Mouse (Mus musculus) limb, embryonic 10.5 days (tissue): ENCODE measurements at regions not wholly inside any gene's neighbourhood (a gene's known extent, or its start where the extent isn't known, plus 50 kb on each side); places are given as distances from the start of the nearest gene placed in this dataset.

ENCODE experiments used
- DNase-seq: peaks from one replicate; pipeline ENCODE4 v3.0.0-alpha.2; 2017; ENCODE audit warnings: low spot score
- H3K27ac ChIP-seq: fragments of 300-500 bp; sonication (generic); 2 replicates; pipeline ENCODE4 v1.5.1; 2016; ENCODE audit warnings: mild to moderate bottlenecking
- H3K27me3 ChIP-seq: fragments of 300-500 bp; sonication (generic); 2 replicates; pipeline ENCODE4 v1.6.1; 2016; ENCODE audit warnings: low read depth, mild to moderate bottlenecking; ENCODE audit not compliant: poor library complexity, severe bottlenecking
- H3K36me3 ChIP-seq: fragments of 300-500 bp; sonication (generic); 2 replicates; pipeline ENCODE4 v1.6.1; 2016; ENCODE audit warnings: mild to moderate bottlenecking, moderate library complexity
- H3K4me1 ChIP-seq: fragments of 300-500 bp; sonication (generic); 2 replicates; pipeline ENCODE4 v1.6.1; 2016
- H3K4me3 ChIP-seq: fragments of 300-500 bp; sonication (generic); 2 replicates; pipeline ENCODE4 v1.5.1; 2016; ENCODE audit warnings: mild to moderate bottlenecking, moderate library complexity
- H3K9me3 ChIP-seq: fragments of 300-500 bp; sonication (generic); replicated peaks from 2 replicates; pipeline ENCODE4 v1.6.1; 2016; ENCODE audit warnings: mild to moderate bottlenecking
- WGBS: fragments of 180-500 bp; shearing (Covaris S2); methylation state at CpG from one replicate; pipeline ENCODE4 v1.1.7; 2016; 5-methylcytosine and 5-hydroxymethylcytosine counted together

DNA sequence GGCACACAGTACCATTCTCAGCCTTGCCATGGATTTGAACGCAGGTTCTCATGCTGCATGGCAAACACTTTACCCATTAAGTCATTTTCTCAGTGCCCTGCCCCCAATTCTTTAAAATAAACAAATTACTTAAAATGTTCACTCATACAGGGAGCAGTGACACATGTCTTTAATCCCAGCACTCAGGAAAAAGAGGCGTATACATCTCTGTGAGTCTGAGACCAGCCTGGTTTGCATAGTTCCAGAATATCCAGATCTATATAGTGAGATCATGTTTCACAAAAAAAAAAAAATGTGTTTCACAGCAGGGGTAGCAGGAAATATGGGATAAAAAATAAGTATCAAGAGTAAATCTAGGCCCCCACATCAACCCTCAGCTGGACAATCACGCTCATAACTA lies 191.5 kb downstream of the Rps12 start:
- Histone ChIP-seq H3K36me3 (no peaks in the 10 kb centered on the region), H3K4me1 (peaks cover 5% of the 10 kb centered on the region; the same call in 1 of the 2 replicates), H3K4me3 (no peak overlapping the region), H3K27ac (no peak overlapping the region), H3K9me3 (no peaks in the 10 kb centered on the region), H3K27me3 (no peaks in the 10 kb centered on the region)
- WGBS, result 82% methylated on average over 3 of the region's 3 CpGs
- DNase-seq, result no peak

DNA sequence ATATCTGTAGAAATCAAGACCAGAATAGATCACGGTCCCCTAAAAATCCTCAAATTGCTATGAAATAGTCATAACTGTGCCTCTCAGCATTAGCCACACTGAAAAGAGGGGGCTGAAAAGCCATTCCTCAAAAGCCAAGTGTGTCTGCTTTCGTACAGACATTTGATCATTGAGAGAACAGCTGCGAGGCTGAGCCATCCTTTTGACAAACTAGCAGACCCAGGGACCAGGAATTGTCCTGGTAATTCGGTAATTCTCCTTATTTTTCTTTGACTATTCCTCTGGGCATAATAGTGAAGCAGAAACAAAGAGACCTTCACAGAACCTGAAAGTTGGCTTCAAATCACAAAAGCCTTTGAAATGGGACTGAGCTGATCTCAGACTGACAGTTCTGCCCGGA lies 206.8 kb downstream of the Rps12 start:
- no peaks in the 10 kb centered on the region for H3K9me3 ChIP-seq
- no peak overlapping the region for H3K4me3 ChIP-seq
- no peaks in the 10 kb centered on the region for H3K36me3 ChIP-seq
- H3K27ac ChIP-seq, result no peak overlapping the region
- no peaks in the 10 kb centered on the region for H3K4me1 ChIP-seq
- DNase-seq, result no peak
- no peaks in the 10 kb centered on the region for H3K27me3 ChIP-seq
- 88% methylated on average over 5 of the region's 5 CpGs for WGBS

- 91% methylated on average over 4 of the region's 4 CpGs for WGBS
Measured at GRCm38 (mm10) chr10:23571013-23571412, 216.1 kb downstream of the Rps12 start.

GRCm38 (mm10) chr10:23569386-23569785 lies 217.7 kb downstream of the Rps12 start:
- Histone ChIP-seq H3K27me3 (no peaks in the 10 kb centered on the region), H3K36me3 (no peaks in the 10 kb centered on the region), H3K4me3 (no peak overlapping the region), H3K4me1 (no peaks in the 10 kb centered on the region), H3K27ac (no peak overlapping the region), H3K9me3 (no peaks in the 10 kb centered on the region)
- DNase-seq, result no peak

More at GRCm38 (mm10) chr10:23571013-23571412, 216.1 kb downstream of the Rps12 start:
- no peaks in the 10 kb centered on the region for H3K27me3 ChIP-seq
- H3K4me1 ChIP-seq, result no peaks in the 10 kb centered on the region
- H3K36me3 ChIP-seq, result no peaks in the 10 kb centered on the region
- DNase-seq, result no peak
- no peak overlapping the region for H3K4me3 ChIP-seq
- no peak overlapping the region for H3K27ac ChIP-seq
- no peaks in the 10 kb centered on the region for H3K9me3 ChIP-seq

DNA sequence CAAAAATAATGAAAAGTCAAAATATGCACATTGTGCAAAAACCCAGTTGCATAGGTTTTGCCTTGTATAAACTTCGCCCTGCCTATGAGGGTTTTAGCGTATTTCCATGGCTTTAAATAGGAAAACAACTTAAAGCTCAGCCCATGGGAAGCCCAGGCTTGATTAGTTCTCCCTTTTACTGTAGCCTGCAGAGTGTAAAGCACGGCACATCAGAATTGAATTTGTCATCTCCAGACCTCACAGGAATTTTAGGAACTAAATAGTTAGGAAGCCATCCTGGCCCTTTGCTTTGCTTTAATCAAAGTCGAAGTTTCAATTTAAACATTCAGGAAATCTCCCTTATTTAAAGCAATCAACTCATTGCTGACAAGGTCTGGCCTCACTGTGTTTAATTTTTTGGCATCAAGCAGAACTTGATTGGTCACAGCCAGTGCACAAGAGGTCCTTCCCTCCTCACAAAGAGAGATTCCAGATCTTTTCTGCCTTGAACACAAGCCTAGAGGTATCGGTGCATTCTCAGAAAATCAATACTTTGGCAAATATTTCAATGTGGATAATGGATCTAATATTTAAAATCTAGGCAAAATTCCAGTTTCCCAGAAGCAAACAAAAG lies 211.8 kb upstream of the Eya4 start:
- Histone ChIP-seq H3K27me3 (no peaks in the 10 kb centered on the region), H3K4me3 (no peak overlapping the region), H3K36me3 (no peaks in the 10 kb centered on the region), H3K27ac (no peak overlapping the region), H3K4me1 (no peaks in the 10 kb centered on the region), H3K9me3 (no peaks in the 10 kb centered on the region)
- WGBS, result 75% methylated on average over 5 of the region's 5 CpGs
- DNase-seq, result no peak

DNA sequence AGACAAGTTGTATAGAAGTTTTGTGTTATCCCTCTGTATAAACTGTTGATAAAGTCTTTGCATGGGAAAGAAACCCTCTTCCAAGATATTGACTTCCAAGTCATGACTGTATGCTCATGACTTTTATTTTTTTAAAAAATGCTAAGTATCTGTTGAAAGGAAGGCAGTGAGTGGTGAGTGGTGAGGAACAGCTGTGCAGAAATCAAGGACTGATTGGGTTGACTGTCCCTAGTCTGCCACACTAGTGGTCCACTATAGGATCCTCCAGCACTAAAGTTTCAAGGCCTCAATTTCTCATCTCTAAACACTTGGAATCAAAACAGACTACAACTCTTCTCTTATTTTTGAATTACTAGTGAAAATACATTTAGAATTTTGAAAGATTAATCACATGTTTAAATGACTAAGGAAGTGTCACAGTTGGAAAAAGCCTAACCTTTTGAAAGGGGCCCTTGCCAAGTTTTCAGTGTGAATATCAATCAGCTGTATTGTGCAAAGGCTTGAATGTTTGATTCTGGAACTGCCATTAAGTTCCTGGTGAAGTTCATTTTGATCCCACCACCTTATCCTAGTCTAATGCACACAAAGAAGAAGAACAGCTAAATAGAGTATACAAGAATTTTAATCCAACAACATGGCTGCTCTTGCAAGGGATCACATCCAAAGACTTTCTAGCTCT lies 209.5 kb upstream of the Eya4 start:
- no peak for DNase-seq

GRCm38 (mm10) chr10:23557828-23558227 lies 207.2 kb upstream of the Eya4 start:
- H3K27me3 ChIP-seq, result no peaks in the 10 kb centered on the region
- DNase-seq, result no peak
- no peak overlapping the region for H3K27ac ChIP-seq
- H3K4me3 ChIP-seq, result no peak overlapping the region
- 90% methylated on average over 3 of the region's 3 CpGs for WGBS
- no peaks in the 10 kb centered on the region for H3K36me3 ChIP-seq
- no peaks in the 10 kb centered on the region for H3K4me1 ChIP-seq
- H3K9me3 ChIP-seq, result no peaks in the 10 kb centered on the region

More for the DNA sequence above, 209.5 kb upstream of the Eya4 start:
- H3K36me3 ChIP-seq, result no peaks in the 10 kb centered on the region
- no peaks in the 10 kb centered on the region for H3K4me1 ChIP-seq
- H3K27ac ChIP-seq, result no peak overlapping the region
- no peaks in the 10 kb centered on the region for H3K27me3 ChIP-seq
- no peak overlapping the region for H3K4me3 ChIP-seq
- H3K9me3 ChIP-seq, result no peaks in the 10 kb centered on the region

DNA sequence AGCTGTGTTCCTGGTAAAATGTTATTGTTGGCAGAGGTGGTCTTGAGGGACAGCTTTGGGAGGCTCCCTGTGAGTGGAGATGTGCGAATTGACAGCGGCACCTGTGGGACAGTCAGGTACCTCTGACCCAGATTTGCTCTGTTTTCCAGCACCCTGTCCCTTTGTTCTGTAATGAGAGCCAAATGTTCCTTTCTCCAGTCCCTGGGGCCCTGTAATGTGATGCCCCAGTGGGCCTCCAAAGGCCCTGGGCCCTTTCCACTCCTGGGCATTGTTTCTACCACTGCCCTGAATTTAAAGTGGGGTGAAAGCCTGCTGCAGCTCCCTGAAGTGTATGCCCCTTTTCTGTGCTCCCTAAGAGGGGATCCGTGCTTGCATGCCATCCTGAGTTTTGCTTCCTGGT lies 198.6 kb upstream of the Eya4 start:
- Histone ChIP-seq H3K27me3 (no peaks in the 10 kb centered on the region), H3K4me3 (no peak overlapping the region), H3K4me1 (peaks cover 25% of the 10 kb centered on the region), H3K36me3 (no peaks in the 10 kb centered on the region), H3K9me3 (no peaks in the 10 kb centered on the region), H3K27ac (peak overlapping the region; percentile 82)
- peak; percentile 40 for DNase-seq
- WGBS, result 10% methylated on average over 3 of the region's 3 CpGs

- H3K27ac ChIP-seq, result peak overlapping the region; percentile 82
- WGBS, result 80% methylated on average over 6 of the region's 6 CpGs
Measured at GRCm38 (mm10) chr10:23548322-23548721, 197.7 kb upstream of the Eya4 start.

DNA sequence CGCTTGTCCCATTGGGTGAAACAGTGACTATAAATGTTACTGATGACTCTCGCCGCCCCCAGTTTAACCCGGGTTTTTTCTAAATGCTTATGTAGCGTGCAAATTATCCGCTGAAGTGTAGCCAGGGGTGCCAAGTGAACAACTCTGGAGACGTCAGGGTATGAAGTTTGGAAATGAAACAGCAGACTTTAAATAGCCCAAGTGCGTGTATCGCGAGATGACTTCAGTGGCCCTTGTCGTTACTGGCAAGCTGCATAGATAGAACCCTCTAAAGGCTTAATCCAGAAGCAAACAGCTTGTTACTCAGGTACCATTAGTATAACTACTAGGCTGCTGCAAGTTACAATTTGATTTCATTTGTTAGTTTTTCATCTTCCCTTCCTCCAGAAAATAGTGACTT lies 192.1 kb upstream of the Eya4 start:
- H3K36me3 ChIP-seq, result no peaks in the 10 kb centered on the region
- DNase-seq, result no peak
- H3K4me1 ChIP-seq, result peaks cover 8% of the 10 kb centered on the region
- H3K9me3 ChIP-seq, result no peaks in the 10 kb centered on the region
- H3K27me3 ChIP-seq, result no peaks in the 10 kb centered on the region
- H3K4me3 ChIP-seq, result no peak overlapping the region
- WGBS, result 86% methylated on average over 11 of the region's 11 CpGs
- no peak overlapping the region for H3K27ac ChIP-seq

More at GRCm38 (mm10) chr10:23548322-23548721, 197.7 kb upstream of the Eya4 start:
- no peak overlapping the region for H3K4me3 ChIP-seq
- no peaks in the 10 kb centered on the region for H3K36me3 ChIP-seq
- H3K9me3 ChIP-seq, result no peaks in the 10 kb centered on the region
- DNase-seq, result peak; percentile 33
- peaks cover 25% of the 10 kb centered on the region for H3K4me1 ChIP-seq
- no peaks in the 10 kb centered on the region for H3K27me3 ChIP-seq

DNA sequence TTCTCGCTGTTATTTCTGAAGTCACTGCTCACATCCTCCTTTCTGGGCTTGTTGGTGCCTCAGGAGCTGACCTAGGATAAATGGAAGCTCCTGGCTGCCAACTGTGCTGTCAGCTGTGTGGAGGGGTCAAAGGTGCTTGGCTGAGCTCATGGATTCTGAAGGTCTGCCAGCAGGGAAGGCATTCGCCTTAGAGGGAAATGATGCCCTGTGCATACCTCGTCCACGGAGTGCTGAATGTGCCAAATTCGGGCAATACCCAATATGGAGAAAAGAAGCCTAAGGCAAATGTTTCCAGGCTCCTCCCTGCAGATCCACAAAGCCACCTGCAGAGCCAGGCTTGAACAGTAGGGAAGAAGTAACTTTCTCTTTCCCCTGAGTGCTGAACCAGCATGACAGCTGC lies 191.3 kb upstream of the Eya4 start:
- DNase-seq, result no peak
- no peaks in the 10 kb centered on the region for H3K9me3 ChIP-seq
- H3K27me3 ChIP-seq, result no peaks in the 10 kb centered on the region
- no peak overlapping the region for H3K4me3 ChIP-seq
- H3K4me1 ChIP-seq, result 0 out of 2 replicates have a peak, but pooled peaks cover 6% of the 10 kb centered on the region
- H3K27ac ChIP-seq, result no peak overlapping the region
- H3K36me3 ChIP-seq, result no peaks in the 10 kb centered on the region
- WGBS, result 53% methylated on average over 5 of the region's 5 CpGs

DNA sequence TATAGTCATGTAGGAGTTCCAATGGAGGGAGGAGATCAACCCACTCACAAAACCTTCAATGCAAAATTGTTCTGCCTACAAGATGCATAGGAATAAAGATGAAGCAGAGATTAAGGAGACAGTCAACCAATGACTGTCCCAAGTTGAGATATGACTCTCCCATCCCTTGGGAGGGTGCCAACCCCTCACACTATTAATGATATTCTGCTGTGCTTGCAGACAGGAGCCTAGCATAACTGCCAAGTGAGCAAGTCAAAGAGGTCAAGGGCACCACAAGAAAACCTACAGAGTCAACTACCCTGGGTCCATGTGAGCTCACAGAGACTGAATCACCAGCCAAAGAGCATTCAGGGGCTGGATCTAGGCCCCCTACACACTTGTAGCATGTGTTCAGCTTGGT lies 184.1 kb upstream of the Eya4 start:
- Histone ChIP-seq H3K27me3 (no peaks in the 10 kb centered on the region), H3K36me3 (no peaks in the 10 kb centered on the region), H3K4me1 (peaks cover 3% of the 10 kb centered on the region; the same call in 1 of the 2 replicates), H3K27ac (no peak overlapping the region), H3K4me3 (no peak overlapping the region), H3K9me3 (no peaks in the 10 kb centered on the region)
- no peak for DNase-seq

GRCm38 (mm10) chr10:23531964-23532758 lies 181.6 kb upstream of the Eya4 start:
- WGBS, result 90% methylated on average over 17 of the region's 17 CpGs

More at GRCm38 (mm10) chr10:23531964-23532758, 181.6 kb upstream of the Eya4 start:
- DNase-seq, result no peak
- H3K4me1 ChIP-seq, result no peaks in the 10 kb centered on the region; the same call in 1 of the 2 replicates
- no peak overlapping the region for H3K4me3 ChIP-seq
- H3K9me3 ChIP-seq, result no peaks in the 10 kb centered on the region
- no peaks in the 10 kb centered on the region for H3K36me3 ChIP-seq
- H3K27me3 ChIP-seq, result no peaks in the 10 kb centered on the region
- no peak overlapping the region for H3K27ac ChIP-seq
